Mouse (Mus musculus): Measurements from ENCODE around the gene Fgfrl1.

- TF ChIP-seq POLR2A (IDR thresholded peaks at IDR 0.05; ENCODE audit: control insufficient read depth, extremely low read depth, insufficient read depth, low read length, poor library complexity) (peak; percentile 51; the same call in 1 of the 2 replicates), CTCF (IDR thresholded peaks at IDR 0.05; ENCODE audit: borderline replicate concordance, control insufficient read depth, extremely low read depth, insufficient read depth, low read length, poor library complexity) (no peak)
These were observed 31.4 kb upstream of the Fgfrl1 start for GRCm38 (mm10) chr5:108660632-108661268.

All from thymus, adult 2 months (tissue).